Mouse (Mus musculus) cortical plate, adult 2 months (tissue): Measurements from ENCODE around the gene Bcl7c.

Experiments used
- CTCF ChIP-seq: fragments of 200-500 bp; IDR thresholded peaks from 2 replicates; pipeline ENCODE4 v1.5.1; 2011; ENCODE audit warnings: mild to moderate bottlenecking, control low read depth, low read length; ENCODE audit not compliant: insufficient read depth; ENCODE audit errors: extremely low read depth
- POLR2A ChIP-seq: fragments of 200-500 bp; IDR thresholded peaks from 2 replicates; pipeline ENCODE4 v1.6.1; 2011; ENCODE audit warnings: mild to moderate bottlenecking, low read length, control low read depth; ENCODE audit not compliant: insufficient read depth; ENCODE audit errors: extremely low read depth

DNA sequence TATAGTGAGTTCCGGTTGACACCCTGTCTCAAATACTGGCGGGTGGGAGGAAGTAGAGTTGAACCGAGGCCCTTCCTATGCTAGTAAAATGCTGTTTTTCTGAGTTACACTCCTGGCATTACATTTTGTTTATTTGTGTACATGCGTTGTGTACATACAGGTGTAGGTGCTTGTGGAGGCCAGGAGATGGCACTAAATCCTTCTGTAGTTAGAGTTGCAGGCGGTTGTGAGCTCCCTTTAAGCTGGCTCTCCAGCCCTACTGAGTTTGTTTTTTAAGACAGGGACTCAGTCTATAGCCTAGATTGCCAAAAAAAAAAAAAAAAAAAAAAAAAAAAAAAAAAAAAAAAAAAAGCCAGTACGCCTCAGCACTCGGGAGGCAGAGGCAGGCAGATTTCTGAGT is 19.2 kb upstream of the Bcl7c start:
- TF ChIP-seq CTCF, result no peak
- no peak for TF ChIP-seq POLR2A
